Mouse (Mus musculus) C2C12 (cell line): ENCODE measurements around the gene Sfn.

Source experiments
- CTCF ChIP-seq: IDR thresholded peaks from one replicate; pipeline ENCODE4 v1.5.1; 2011; ENCODE audit not compliant: control insufficient read depth, insufficient read depth, insufficient read length
- MAX ChIP-seq: IDR thresholded peaks from one replicate; pipeline ENCODE4 v1.6.1; 2011; ENCODE audit warnings: mild to moderate bottlenecking, control low read depth
- USF1 ChIP-seq: IDR thresholded peaks from one replicate; pipeline ENCODE4 v1.6.1; 2011; ENCODE audit warnings: low read depth, mild to moderate bottlenecking, control low read depth, moderate library complexity

- TF ChIP-seq USF1 (no peak), CTCF (no peak), MAX (no peak)
Observed at GRCm38 (mm10) chr4:133552029-133552428, 49.9 kb downstream of the Sfn start.
